In the genomic region with DNA sequence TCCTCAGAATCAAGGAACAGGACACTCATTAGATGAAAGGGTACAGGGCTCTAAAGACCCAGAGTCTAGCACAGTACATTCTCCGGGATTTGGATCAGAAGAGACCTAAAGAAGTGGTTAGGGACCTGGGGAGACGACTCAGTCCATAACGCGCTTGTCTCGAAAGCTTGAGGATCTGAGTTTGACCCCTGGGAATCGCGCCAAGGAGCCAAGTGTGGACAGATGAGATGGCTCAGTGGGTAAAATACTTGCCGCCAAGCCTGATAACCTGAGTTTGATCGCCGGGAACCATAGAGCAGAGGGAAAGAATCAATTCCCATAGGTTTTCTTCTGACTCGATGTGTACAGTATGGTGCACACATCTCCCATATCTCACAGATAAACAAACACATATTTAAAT, we compare ENCODE assay signal across 21 mouse cellular contexts.
A peak's percentile ranks its signal among the peaks of the same experiment; 100 is the strongest.
DNase-seq lines count a peak whose midpoint lies in the region; ATAC-seq and TF ChIP-seq lines count a peak whose summit lies in the region.
"Had no signal": no experiment of that assay in that cellular context is flagged by ENCODE, and none has a peak within 500 bp of the region (broad histone marks: within the 10 kb centered on the region; RNA-seq: fewer than 3 reads in every experiment).

No protein-coding gene starts in this region.

- no peak overlapping the region for H3K9ac ChIP-seq in lung, embryonic 14.5 days
- no peak overlapping the region for H3K9ac ChIP-seq in lung, postnatal 0 days (replicated peaks; ENCODE audit: low read depth)

- no peak overlapping the region for H3K4me3 ChIP-seq in lung, embryonic 14.5 days (ENCODE audit: low read depth, low read length)
- H3K4me3 ChIP-seq in lung, postnatal 0 days (ENCODE audit: low read depth, low read length): no peak overlapping the region

- no peaks in the 10 kb centered on the region for H3K27me3 ChIP-seq in lung, embryonic 14.5 days (ENCODE audit: insufficient read depth, low read length)
- H3K27me3 ChIP-seq in lung, postnatal 0 days (replicated peaks; ENCODE audit: insufficient read depth, low read length): no peaks in the 10 kb centered on the region
- H3K27me3 ChIP-seq: CH12.LX had no signal

- no peak overlapping the region for H3K4me2 ChIP-seq in lung, embryonic 14.5 days
- H3K4me2 ChIP-seq in lung, postnatal 0 days (replicated peaks; ENCODE audit: low read depth, low read length): no peak overlapping the region

- H3K9me3 ChIP-seq in lung, embryonic 14.5 days (ENCODE audit: low read depth, low read length): no peaks in the 10 kb centered on the region
- H3K9me3 ChIP-seq in lung, postnatal 0 days (ENCODE audit: low read length): no peaks in the 10 kb centered on the region

- H3K4me1 ChIP-seq in lung, embryonic 14.5 days (ENCODE audit: insufficient read depth): peaks cover 11% of the 10 kb centered on the region; the same call in 1 of the 2 replicates
- peaks cover 3% of the 10 kb centered on the region; the same call in 1 of the 2 replicates for H3K4me1 ChIP-seq in lung, postnatal 0 days (ENCODE audit: insufficient read depth, low read depth, low read length)

- DNase-seq in cerebellum, postnatal 10 days: peak; percentile 56 to 69
- DNase-seq in cerebellum, adult 11 months: no peak
- DNase-seq in left cerebral cortex, postnatal 4 days: peak; percentile 41
- DNase-seq in left cerebral cortex, adult 11 months (ENCODE audit: low spot score): no peak
- DNase-seq in lung, embryonic 14.5 days: peak; percentile 41
- no peak for DNase-seq in lung, postnatal 0 days (ENCODE audit: low spot score)
- DNase-seq: adrenal gland, adult 2 months; adrenal gland, adult 8-10 months; adrenal gland, postnatal 10 days; adrenal gland, postnatal 14 days; adrenal gland, postnatal 25 days; adrenal gland, postnatal 36 days; B cell, adult 2 months; cerebellum, adult 11-12 months; cerebellum, adult 18-20 months; cerebellum, adult 2 months had no signal

- H3K27ac ChIP-seq in lung, embryonic 14.5 days (ENCODE audit: low read depth): no peak overlapping the region
- H3K27ac ChIP-seq in lung, postnatal 0 days (ENCODE audit: low read length): no peak overlapping the region

- no peak for TF ChIP-seq EP300 in lung, postnatal 0 days (IDR thresholded peaks at IDR 0.05)

- 61% methylated on average over 11 of the region's 11 CpGs for WGBS in lung, embryonic 14.5 days
- WGBS in lung, postnatal 0 days: 68% methylated on average over 11 of the region's 11 CpGs

- TF ChIP-seq CTCF in lung, embryonic 14.5 days (IDR thresholded peaks at IDR 0.05; ENCODE audit: low read depth): no peak
- TF ChIP-seq CTCF in lung, postnatal 0 days (IDR thresholded peaks at IDR 0.05): no peak

- H3K36me3 ChIP-seq in lung, embryonic 14.5 days (ENCODE audit: insufficient read depth): no peaks in the 10 kb centered on the region
- no peaks in the 10 kb centered on the region for H3K36me3 ChIP-seq in lung, postnatal 0 days (ENCODE audit: insufficient read depth, low read length)
- H3K36me3 ChIP-seq: G1E had no signal

- intact Hi-C loops in left cerebral cortex, postnatal 4 days (cut with DNase I): loop anchor here (10.0 kb wide), 1 partner anchor 159 kb away; the partner anchor contains the start of gene Neo1

- no peak for ATAC-seq in lung, embryonic 14.5 days (ENCODE audit: insufficient read depth)
- ATAC-seq in lung, postnatal 0 days: no peak
- ATAC-seq: activated CD4-positive, CD25-positive, alpha-beta regulatory T cell, adult 4 months; CD4-positive, CD25-positive, alpha-beta regulatory T cell, adult 4 months; Patski had no signal

Comparison
In these comparisons a context has a peak if more than half of its experiments do, and no peak if none do; other contexts are left out.
1. DNase-seq: peak in cerebellum, postnatal 10 days (2 of 2), left cerebral cortex, postnatal 4 days (single experiment) and lung, embryonic 14.5 days (single experiment); none in cerebellum, adult 11 months (single experiment), left cerebral cortex, adult 11 months (single experiment) and lung, postnatal 0 days (single experiment).